Mouse (Mus musculus) A20 (cell line): ENCODE results near the gene Med17.
"Not testable (repeated sequence)": the region's sequence is repeated elsewhere in the genome, so short reads cannot be mapped to it uniquely, and the experiment has no call there.

Experiments
- DNase-seq: peaks from one replicate; pipeline ENCODE4 v3.0.0-alpha.2; 2011; ENCODE audit warnings: low read depth, low spot score

Med17 gene

GRCm38 (mm10) chr9:15279649-15280490 is at the start of gene Med17:
Gene Med17 (minus strand): TSS chr9:15279931.
- peak; percentile 96 for DNase-seq

DNA sequence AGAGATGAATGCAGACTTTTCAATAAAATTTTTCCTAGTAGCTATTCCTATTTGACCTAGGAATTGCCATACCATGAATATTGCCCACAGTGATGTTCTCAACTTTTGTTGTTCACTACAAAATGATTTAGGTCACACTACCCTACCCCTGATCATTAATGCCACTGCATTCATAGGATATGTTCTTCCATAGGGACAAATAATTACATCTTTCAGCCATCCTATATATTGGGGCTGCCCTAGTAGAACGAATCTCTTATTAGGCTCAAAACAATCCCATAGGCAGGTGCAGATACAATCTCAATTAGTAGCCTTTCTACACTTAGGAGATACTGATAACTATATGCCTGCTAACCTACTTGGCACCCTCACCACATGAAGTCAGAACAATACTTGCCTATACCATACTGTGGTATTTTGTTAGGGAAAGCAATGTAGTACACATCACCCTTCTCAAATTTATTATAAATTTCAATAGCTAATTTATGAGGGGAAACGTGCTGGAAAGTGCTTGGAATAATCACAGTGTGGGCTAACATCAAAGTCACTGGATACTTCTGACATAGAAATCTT is 38.5 kb upstream of the Med17 start:
- DNase-seq, result no peak

DNA sequence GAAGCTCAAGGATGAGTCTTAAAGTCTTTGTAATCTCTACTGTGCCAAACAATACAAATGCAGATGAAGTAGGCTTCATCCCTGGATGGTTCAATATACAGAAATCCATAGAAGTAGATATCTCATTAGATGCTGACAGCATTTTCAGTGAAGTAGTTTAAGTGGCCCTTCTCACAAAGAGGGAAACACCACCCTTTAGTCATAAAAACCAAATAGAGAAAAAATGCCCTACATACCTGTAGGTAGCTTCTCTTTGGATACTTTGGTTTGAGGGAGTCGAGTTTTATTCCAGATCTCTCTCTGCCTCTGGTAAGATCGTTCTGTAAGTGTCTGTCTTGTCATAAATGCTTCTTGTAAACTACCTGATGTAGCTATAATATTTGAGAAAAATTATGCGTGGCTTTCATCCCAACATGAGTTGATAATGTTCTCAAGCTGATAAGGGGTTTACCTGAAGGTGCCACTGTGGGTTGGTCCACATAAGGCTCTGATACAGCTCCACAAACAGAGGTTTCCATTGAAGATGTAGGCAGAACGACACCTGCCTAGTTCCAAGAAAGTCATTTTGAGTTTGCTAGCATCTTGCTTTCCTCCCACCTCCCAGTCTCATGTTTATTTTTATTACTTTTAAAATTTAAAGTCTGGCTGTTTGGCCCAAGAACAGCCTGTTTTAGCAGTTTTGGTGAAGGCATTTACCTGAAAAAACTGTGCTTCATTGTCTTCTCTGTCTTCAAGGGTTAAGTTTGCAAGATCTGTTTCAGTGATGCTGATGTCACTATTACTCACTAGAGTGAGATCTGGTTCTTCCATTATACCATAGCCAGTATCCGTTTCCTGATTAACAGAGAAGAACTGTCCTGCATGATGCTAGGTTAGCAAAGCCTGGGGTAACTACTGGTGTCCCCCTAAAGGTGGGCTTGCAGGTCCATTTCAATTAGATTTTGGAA is 37.8 kb upstream of the Med17 start:
- DNase-seq, result no peak

- not testable (repeated sequence) for DNase-seq
These were observed 36.6 kb upstream of the Med17 start for GRCm38 (mm10) chr9:15316296-15316695.

GRCm38 (mm10) chr9:15314619-15315018 is 34.9 kb upstream of the Med17 start:
- DNase-seq, result no peak

DNA sequence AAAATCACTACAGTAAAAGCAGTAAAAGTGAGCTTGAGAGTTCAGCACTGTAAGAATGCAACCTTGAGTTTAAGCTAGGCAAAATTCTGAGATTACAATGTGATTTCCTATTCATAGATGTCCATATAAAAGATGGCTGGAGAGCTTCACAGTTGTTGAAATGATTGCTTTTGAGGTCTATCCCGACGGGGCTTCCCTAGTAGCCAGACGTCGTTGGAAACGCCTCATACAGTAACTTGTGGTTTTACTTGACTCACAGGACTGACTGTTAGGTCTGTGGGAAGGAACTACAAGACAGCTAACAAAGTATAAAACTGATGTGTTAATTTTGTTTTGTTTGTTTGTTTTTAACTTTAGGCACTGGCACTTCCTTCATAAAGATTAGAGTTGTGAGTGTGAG is 33.9 kb upstream of the Med17 start:
- DNase-seq, result no peak

GRCm38 (mm10) chr9:15312054-15312735 is 32.5 kb upstream of the Med17 start:
- no peak for DNase-seq

GRCm38 (mm10) chr9:15310179-15310578 is 30.4 kb upstream of the Med17 start:
- DNase-seq, result no peak

GRCm38 (mm10) chr9:15309425-15309824 is 29.7 kb upstream of the Med17 start:
- no peak for DNase-seq

- DNase-seq, result no peak
These were observed 28.5 kb upstream of the Med17 start for GRCm38 (mm10) chr9:15308254-15308653.

DNA sequence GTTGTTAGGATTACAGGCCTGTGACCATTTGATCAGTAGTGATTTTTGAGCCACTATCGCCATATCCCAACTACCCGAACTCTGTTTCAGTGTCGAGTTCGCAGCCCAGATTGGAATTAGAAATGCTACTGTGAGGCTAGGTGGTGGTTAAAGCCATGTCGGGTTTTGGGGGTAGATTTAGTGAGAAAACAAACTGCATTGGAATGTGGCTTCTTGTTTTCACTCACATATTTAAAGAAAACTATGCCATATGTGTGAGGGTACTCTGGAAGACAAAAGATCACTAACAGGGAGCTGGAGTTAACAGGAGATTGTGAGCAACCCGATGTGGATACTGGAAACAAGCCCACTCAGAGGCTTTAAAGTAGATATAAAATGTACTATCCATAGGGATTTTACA is 27.5 kb upstream of the Med17 start:
- DNase-seq, result no peak

GRCm38 (mm10) chr9:15306398-15307119 is 26.8 kb upstream of the Med17 start, which contains the start of gene 4931406C07Rik:
Gene 4931406C07Rik (minus strand): TSS chr9:15306448.
- peak; percentile 44 for DNase-seq

GRCm38 (mm10) chr9:15305503-15306397 is 26.0 kb upstream of the Med17 start, which contains the start of gene Taf1d:
Gene Taf1d (plus strand): TSS chr9:15306214.
- peak; percentile 95 for DNase-seq

DNA sequence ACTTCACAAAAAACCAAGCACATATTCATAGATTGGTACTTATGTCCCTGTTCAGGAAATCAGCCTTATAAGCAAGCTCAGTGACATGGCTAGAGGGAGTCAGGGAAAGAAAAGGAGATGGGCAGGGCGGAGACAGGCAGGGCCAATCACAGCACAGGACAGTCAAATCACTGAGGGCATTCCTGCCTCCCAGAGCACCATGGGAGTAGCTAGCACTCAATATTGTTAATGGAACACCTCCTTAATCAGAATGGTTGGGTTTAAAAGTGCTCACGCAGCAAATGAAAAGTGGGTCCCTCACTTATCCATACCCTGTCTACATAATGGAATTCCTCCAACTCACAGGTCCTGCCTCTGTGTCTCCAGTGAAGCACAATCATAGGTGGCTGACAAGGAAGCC is 23.1 kb upstream of the Med17 start:
- no peak for DNase-seq

DNA sequence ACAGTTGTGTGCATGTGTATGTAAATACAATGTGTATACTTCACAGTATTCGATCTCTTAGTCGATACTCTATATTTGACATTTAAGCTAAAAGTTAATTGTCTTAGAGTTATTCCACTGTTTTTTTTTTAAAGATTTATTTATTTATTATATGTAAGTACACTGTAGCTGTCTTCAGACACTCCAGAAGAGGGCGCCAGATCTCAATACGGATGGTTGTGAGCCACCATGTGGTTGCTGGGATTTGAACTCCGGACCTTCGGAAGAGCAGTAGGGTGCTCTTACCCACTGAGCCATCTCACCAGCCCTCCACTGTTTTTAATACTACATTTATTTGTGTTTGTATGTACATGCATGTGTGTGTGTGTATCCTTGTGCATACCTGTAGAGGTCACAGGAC is 22.3 kb upstream of the Med17 start:
- peak; percentile 43 for DNase-seq

GRCm38 (mm10) chr9:15301399-15301798 is 21.7 kb upstream of the Med17 start:
- DNase-seq, result no peak

DNA sequence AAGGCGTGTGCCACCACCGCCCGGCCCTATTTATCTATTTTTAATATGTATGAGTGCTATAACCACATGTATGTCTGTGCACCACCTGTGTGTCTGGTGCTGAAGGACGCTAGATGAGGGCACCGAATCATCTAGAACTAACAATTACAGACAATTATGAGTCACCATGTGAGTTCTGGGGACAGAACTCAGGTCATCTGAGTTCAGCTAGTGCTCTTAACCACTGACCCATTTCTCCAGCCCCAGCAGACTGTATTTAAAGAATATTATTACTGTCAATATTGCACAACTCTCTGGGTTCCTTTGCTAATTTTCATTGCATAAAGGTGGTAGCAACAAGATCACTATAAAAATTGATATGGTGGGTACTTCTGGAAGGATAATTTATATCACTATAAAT is 20.3 kb upstream of the Med17 start:
- no peak for DNase-seq

DNA sequence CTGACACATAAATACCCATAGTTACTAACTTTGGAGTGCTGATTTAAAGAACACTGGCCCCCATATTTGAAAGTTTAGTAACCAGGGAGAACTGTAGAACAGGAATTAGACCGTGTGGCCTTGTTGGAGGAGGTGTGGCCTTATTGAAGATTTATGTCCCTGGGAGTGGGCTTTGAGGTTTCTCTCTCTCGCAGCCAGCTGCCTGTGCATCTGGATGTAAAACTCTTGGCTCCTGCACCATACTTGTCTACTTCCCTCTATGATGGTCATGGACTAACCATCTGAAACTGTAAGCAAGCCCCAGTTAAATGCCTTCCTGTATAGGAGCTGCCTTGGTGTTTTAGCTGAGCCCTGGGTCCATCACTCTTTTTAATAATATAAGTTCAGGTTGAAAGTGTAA is 18.7 kb upstream of the Med17 start:
- DNase-seq, result no peak

GRCm38 (mm10) chr9:15297112-15297511 is 17.4 kb upstream of the Med17 start:
- no peak for DNase-seq

GRCm38 (mm10) chr9:15289251-15289650 is 9.5 kb upstream of the Med17 start:
- no peak for DNase-seq
